Mouse (Mus musculus) bone marrow macrophage, adult 2 months (primary cell): ENCODE data around the gene Ptk7.

Source experiments
- CTCF ChIP-seq: IDR thresholded peaks from 2 replicates; pipeline ENCODE4 v1.5.1; 2012; ENCODE audit warnings: low read depth, mild to moderate bottlenecking, low read length, moderate library complexity
- POLR2A ChIP-seq: IDR thresholded peaks from 2 replicates; pipeline ENCODE4 v1.6.1; 2012; ENCODE audit warnings: mild to moderate bottlenecking, low read depth, low read length, borderline replicate concordance

- TF ChIP-seq POLR2A (no peak), CTCF (no peak)
Measured at GRCm38 (mm10) chr17:46546591-46546990, 82.7 kb downstream of the Ptk7 start.
